In the genomic region with DNA sequence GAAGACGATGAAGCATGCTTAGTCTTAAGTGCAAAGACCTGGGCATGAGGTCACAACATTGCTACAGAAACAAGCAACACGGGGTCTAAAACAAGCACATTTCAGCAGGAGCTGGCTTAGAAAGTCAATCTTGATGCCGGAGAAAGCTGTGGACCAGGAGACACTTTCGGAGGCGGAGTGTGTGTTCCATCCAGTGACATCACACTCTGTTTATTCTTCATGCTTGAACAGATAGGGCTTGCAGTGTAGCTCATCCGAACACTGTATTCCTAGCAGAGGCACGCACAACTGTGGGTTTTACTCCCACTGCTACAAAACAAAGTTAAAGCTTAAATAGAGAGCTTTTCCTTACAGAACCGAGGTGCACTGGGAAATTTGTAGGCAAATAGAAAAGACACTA, we compare ENCODE assay signal across 20 mouse cellular contexts.
DNase-seq lines count a peak whose midpoint lies in the region; TF ChIP-seq lines count a peak whose summit lies in the region.
"Had no signal": no experiment of that assay in that cellular context is flagged by ENCODE, and none has a peak within 500 bp of the region (broad histone marks: within the 10 kb centered on the region; RNA-seq: fewer than 3 reads in every experiment).

No protein-coding gene starts in this region.

- intact Hi-C loops in left cerebral cortex, adult 2 months (cut with DNase I) = loop anchor here (5.0 kb wide), 1 partner anchor 66 kb away; the partner anchor contains the start of gene Btg3
- intact Hi-C loops in left cerebral cortex, postnatal 4 days (cut with DNase I) = no loop called here

- TF ChIP-seq CTCF in left cerebral cortex, adult 2 months (IDR thresholded peaks at IDR 0.05) = no peak
- no peak for TF ChIP-seq CTCF in cortical plate, adult 2 months (IDR thresholded peaks at IDR 0.05; ENCODE audit: extremely low read depth, insufficient read depth, low read length)

- H3K4me1 ChIP-seq in cortical plate, adult 2 months (ENCODE audit: control insufficient read depth, insufficient read depth, low read length) = peaks cover 2% of the 10 kb centered on the region
- H3K4me1 ChIP-seq: embryonic facial prominence, embryonic 12.5 days; kidney, embryonic 15.5 days; limb, embryonic 13.5 days; neural tube, embryonic 13.5 days; stomach, embryonic 15.5 days had no signal

- 0 out of 2 replicates have a peak, but pooled peaks have one; percentile 21 for TF ChIP-seq POLR2A in cortical plate, adult 2 months (IDR thresholded peaks at IDR 0.05; ENCODE audit: extremely low read depth, insufficient read depth, low read length)

- H3K27ac ChIP-seq in left cerebral cortex, adult 2 months = peak overlapping the region; percentile 42
- 0 out of 2 replicates have a peak overlapping the region, but pooled peaks have one; percentile 54 for H3K27ac ChIP-seq in cortical plate, adult 2 months (ENCODE audit: insufficient read depth, low read length)
- H3K27ac ChIP-seq: embryonic facial prominence, embryonic 12.5 days; kidney, embryonic 15.5 days; limb, embryonic 13.5 days; liver, embryonic 14.5 days; neural tube, embryonic 13.5 days; stomach, embryonic 15.5 days had no signal

- H3K4me3 ChIP-seq in left cerebral cortex, adult 2 months = peak overlapping the region; percentile 27
- no peak overlapping the region; the same call in 1 of the 2 replicates for H3K4me3 ChIP-seq in cortical plate, adult 2 months (ENCODE audit: insufficient read depth, low read length)
- H3K4me3 ChIP-seq: embryonic facial prominence, embryonic 12.5 days; kidney, embryonic 15.5 days; limb, embryonic 13.5 days; neural tube, embryonic 13.5 days; stomach, embryonic 15.5 days had no signal

- peak; percentile 40 to 67 for DNase-seq in frontal cortex, adult 2 months (ENCODE audit: extremely low spot score in 1 of 2, low spot score in 1 of 2)
- no peak for DNase-seq in frontal cortex, postnatal 25 days (ENCODE audit: low spot score in 2 of 2)
- peak in 1 of 2 experiments; percentile 30 for DNase-seq in left cerebral cortex, adult 2 months (ENCODE audit: extremely low spot score in 1 of 2, low spot score in 2 of 2)
- no peak for DNase-seq in left cerebral cortex, postnatal 4 days
- peak; percentile 15 to 28 for DNase-seq in left cerebral cortex, adult 8-10 months (ENCODE audit: low spot score in 2 of 2)
- no peak for DNase-seq in testis, postnatal 14 days (ENCODE audit: low spot score)
- DNase-seq in ovary, adult 18-20 months (ENCODE audit: low spot score) = no peak
- DNase-seq: adrenal gland, postnatal 25 days; B cell, adult 2 months; cerebellum, adult 2 months; heart, adult 18-20 months; spleen, adult 18-20 months; thymus, postnatal 25 days had no signal

Comparison
In these comparisons a context has a peak if more than half of its experiments do, and no peak if none do; other contexts are left out.
1. DNase-seq: peak in frontal cortex, adult 2 months (2 of 2) and left cerebral cortex, adult 8-10 months (2 of 2); none in frontal cortex, postnatal 25 days (0 of 2), left cerebral cortex, postnatal 4 days (single experiment), testis, postnatal 14 days (single experiment) and ovary, adult 18-20 months (single experiment).